Mouse (Mus musculus): Measurements from ENCODE around the gene Mllt11. TPM values are rescaled to one million over a fixed set of nuclear protein-coding genes. Genes with fewer than 3 reads are reported as not detected.

Gene Mllt11
- polyA plus RNA-seq, 1 experiment from 2014 or later: 21.0 TPM

GRCm38 (mm10) chr3:95195772-95196171 lies 36.2 kb downstream of the Mllt11 start:
- no peak for ATAC-seq (replicated peaks; ENCODE audit: insufficient number of reproducible peaks, low FRiP score, low TSS enrichment)
- WGBS (ENCODE audit: insufficient replicate concordance): 88% methylated on average over 2 of the region's 2 CpGs

GRCm38 (mm10) chr3:95194721-95195135 lies 37.2 kb downstream of the Mllt11 start:
- Histone ChIP-seq H3K4me1 (ENCODE audit: control insufficient read depth, insufficient read depth, low read length) (no peaks in the 10 kb centered on the region), H3K27me3 (ENCODE audit: control insufficient read depth, insufficient read depth, low read length) (no peaks in the 10 kb centered on the region), H3K4me2 (no peak overlapping the region), H3K27ac (ENCODE audit: low read depth, low read length) (no peak overlapping the region), H3K36me3 (ENCODE audit: control insufficient read depth, insufficient read depth, low read length) (peaks cover 13% of the 10 kb centered on the region), H3K9ac (ENCODE audit: low read depth, low read length) (no peak overlapping the region), H3K4me3 (ENCODE audit: low read depth, low read length) (no peak overlapping the region), H3K9me3 (replicated peaks; ENCODE audit: control insufficient read depth, low read length) (no peaks in the 10 kb centered on the region)
- ATAC-seq (replicated peaks; ENCODE audit: insufficient number of reproducible peaks, low FRiP score, low TSS enrichment): no peak
- 88% methylated on average over 6 of the region's 6 CpGs for WGBS (ENCODE audit: insufficient replicate concordance)

More at GRCm38 (mm10) chr3:95195772-95196171, 36.2 kb downstream of the Mllt11 start:
- no peaks in the 10 kb centered on the region for H3K4me1 ChIP-seq (ENCODE audit: control insufficient read depth, insufficient read depth, low read length)
- no peak overlapping the region for H3K27ac ChIP-seq (ENCODE audit: low read depth, low read length)
- H3K27me3 ChIP-seq (ENCODE audit: control insufficient read depth, insufficient read depth, low read length): no peaks in the 10 kb centered on the region
- peaks cover 15% of the 10 kb centered on the region for H3K36me3 ChIP-seq (ENCODE audit: control insufficient read depth, insufficient read depth, low read length)
- H3K9ac ChIP-seq (ENCODE audit: low read depth, low read length): no peak overlapping the region
- H3K4me2 ChIP-seq: no peak overlapping the region
- no peaks in the 10 kb centered on the region for H3K9me3 ChIP-seq (replicated peaks; ENCODE audit: control insufficient read depth, low read length)
- H3K4me3 ChIP-seq (ENCODE audit: low read depth, low read length): no peak overlapping the region

- no peak for ATAC-seq (replicated peaks; ENCODE audit: insufficient number of reproducible peaks, low FRiP score, low TSS enrichment)
- Histone ChIP-seq H3K4me3 (ENCODE audit: low read depth, low read length) (no peak overlapping the region), H3K4me1 (ENCODE audit: control insufficient read depth, insufficient read depth, low read length) (no peaks in the 10 kb centered on the region), H3K36me3 (ENCODE audit: control insufficient read depth, insufficient read depth, low read length) (peaks cover 25% of the 10 kb centered on the region), H3K27me3 (ENCODE audit: control insufficient read depth, insufficient read depth, low read length) (no peaks in the 10 kb centered on the region), H3K9me3 (replicated peaks; ENCODE audit: control insufficient read depth, low read length) (no peaks in the 10 kb centered on the region), H3K27ac (ENCODE audit: low read depth, low read length) (no peak overlapping the region), H3K4me2 (no peak overlapping the region), H3K9ac (ENCODE audit: low read depth, low read length) (no peak overlapping the region)
- 92% methylated on average over 6 of the region's 6 CpGs for WGBS (ENCODE audit: insufficient replicate concordance)
These were observed 45.1 kb downstream of the Mllt11 start for GRCm38 (mm10) chr3:95186888-95187287.

GRCm38 (mm10) chr3:95186100-95186499 lies 45.9 kb downstream of the Mllt11 start:
- no peak overlapping the region for H3K27ac ChIP-seq (ENCODE audit: low read depth, low read length)

GRCm38 (mm10) chr3:95184796-95185577 lies 47.0 kb downstream of the Mllt11 start:
- Histone ChIP-seq H3K27me3 (ENCODE audit: control insufficient read depth, insufficient read depth, low read length) (no peaks in the 10 kb centered on the region), H3K27ac (ENCODE audit: low read depth, low read length) (no peak overlapping the region), H3K9ac (ENCODE audit: low read depth, low read length) (no peak overlapping the region), H3K4me2 (no peak overlapping the region), H3K36me3 (ENCODE audit: control insufficient read depth, insufficient read depth, low read length) (peaks cover 24% of the 10 kb centered on the region), H3K9me3 (replicated peaks; ENCODE audit: control insufficient read depth, low read length) (no peaks in the 10 kb centered on the region), H3K4me1 (ENCODE audit: control insufficient read depth, insufficient read depth, low read length) (no peaks in the 10 kb centered on the region), H3K4me3 (ENCODE audit: low read depth, low read length) (no peak overlapping the region)
- 83% methylated on average over 9 of the region's 9 CpGs for WGBS (ENCODE audit: insufficient replicate concordance)
- no peak for ATAC-seq (replicated peaks; ENCODE audit: insufficient number of reproducible peaks, low FRiP score, low TSS enrichment)

More at GRCm38 (mm10) chr3:95186100-95186499, 45.9 kb downstream of the Mllt11 start:
- Histone ChIP-seq H3K27me3 (ENCODE audit: control insufficient read depth, insufficient read depth, low read length) (no peaks in the 10 kb centered on the region), H3K4me2 (no peak overlapping the region), H3K9ac (ENCODE audit: low read depth, low read length) (no peak overlapping the region), H3K4me3 (ENCODE audit: low read depth, low read length) (no peak overlapping the region), H3K36me3 (ENCODE audit: control insufficient read depth, insufficient read depth, low read length) (peaks cover 25% of the 10 kb centered on the region), H3K4me1 (ENCODE audit: control insufficient read depth, insufficient read depth, low read length) (no peaks in the 10 kb centered on the region), H3K9me3 (replicated peaks; ENCODE audit: control insufficient read depth, low read length) (no peaks in the 10 kb centered on the region)
- 96% methylated on average over 2 of the region's 2 CpGs for WGBS (ENCODE audit: insufficient replicate concordance)
- ATAC-seq (replicated peaks; ENCODE audit: insufficient number of reproducible peaks, low FRiP score, low TSS enrichment): no peak

- H3K36me3 ChIP-seq (ENCODE audit: control insufficient read depth, insufficient read depth, low read length): peaks cover 4% of the 10 kb centered on the region
- no peaks in the 10 kb centered on the region for H3K9me3 ChIP-seq (replicated peaks; ENCODE audit: control insufficient read depth, low read length)
- 42% methylated on average over 1 of the region's 1 CpGs for WGBS (ENCODE audit: insufficient replicate concordance)
- no peak overlapping the region for H3K4me2 ChIP-seq
- ATAC-seq (replicated peaks; ENCODE audit: insufficient number of reproducible peaks, low FRiP score, low TSS enrichment): no peak
- H3K27ac ChIP-seq (ENCODE audit: low read depth, low read length): no peak overlapping the region
- no peak overlapping the region for H3K4me3 ChIP-seq (ENCODE audit: low read depth, low read length)
- no peaks in the 10 kb centered on the region for H3K4me1 ChIP-seq (ENCODE audit: control insufficient read depth, insufficient read depth, low read length)
- H3K9ac ChIP-seq (ENCODE audit: low read depth, low read length): no peak overlapping the region
- no peaks in the 10 kb centered on the region for H3K27me3 ChIP-seq (ENCODE audit: control insufficient read depth, insufficient read depth, low read length)
These were observed 50.1 kb downstream of the Mllt11 start for GRCm38 (mm10) chr3:95181841-95182240.

GRCm38 (mm10) chr3:95179890-95180289 lies 52.1 kb downstream of the Mllt11 start:
- no peak overlapping the region for H3K4me2 ChIP-seq
- H3K9me3 ChIP-seq (replicated peaks; ENCODE audit: control insufficient read depth, low read length): no peaks in the 10 kb centered on the region
- 69% methylated on average over 3 of the region's 3 CpGs for WGBS (ENCODE audit: insufficient replicate concordance)
- no peak overlapping the region for H3K4me3 ChIP-seq (ENCODE audit: low read depth, low read length)
- H3K4me1 ChIP-seq (ENCODE audit: control insufficient read depth, insufficient read depth, low read length): no peaks in the 10 kb centered on the region
- no peak overlapping the region for H3K27ac ChIP-seq (ENCODE audit: low read depth, low read length)
- no peaks in the 10 kb centered on the region for H3K27me3 ChIP-seq (ENCODE audit: control insufficient read depth, insufficient read depth, low read length)
- ATAC-seq (replicated peaks; ENCODE audit: insufficient number of reproducible peaks, low FRiP score, low TSS enrichment): no peak
- H3K36me3 ChIP-seq (ENCODE audit: control insufficient read depth, insufficient read depth, low read length): no peaks in the 10 kb centered on the region; the same call in 1 of the 2 replicates
- no peak overlapping the region for H3K9ac ChIP-seq (ENCODE audit: low read depth, low read length)

GRCm38 (mm10) chr3:95178948-95179347 lies 53.0 kb downstream of the Mllt11 start:
- Histone ChIP-seq H3K4me3 (ENCODE audit: low read depth, low read length) (no peak overlapping the region), H3K4me1 (ENCODE audit: control insufficient read depth, insufficient read depth, low read length) (no peaks in the 10 kb centered on the region), H3K27me3 (ENCODE audit: control insufficient read depth, insufficient read depth, low read length) (no peaks in the 10 kb centered on the region; the same call in 1 of the 2 replicates), H3K4me2 (no peak overlapping the region), H3K9me3 (replicated peaks; ENCODE audit: control insufficient read depth, low read length) (no peaks in the 10 kb centered on the region), H3K9ac (ENCODE audit: low read depth, low read length) (no peak overlapping the region), H3K36me3 (ENCODE audit: control insufficient read depth, insufficient read depth, low read length) (no peaks in the 10 kb centered on the region; the same call in 1 of the 2 replicates), H3K27ac (ENCODE audit: low read depth, low read length) (no peak overlapping the region)
- 78% methylated on average over 5 of the region's 5 CpGs for WGBS (ENCODE audit: insufficient replicate concordance)
- no peak for ATAC-seq (replicated peaks; ENCODE audit: insufficient number of reproducible peaks, low FRiP score, low TSS enrichment)

- no peak overlapping the region for H3K27ac ChIP-seq (ENCODE audit: low read depth, low read length)
- no peak overlapping the region for H3K9ac ChIP-seq (ENCODE audit: low read depth, low read length)
- WGBS (ENCODE audit: insufficient replicate concordance): 70% methylated on average over 6 of the region's 6 CpGs
- H3K4me1 ChIP-seq (ENCODE audit: control insufficient read depth, insufficient read depth, low read length): no peaks in the 10 kb centered on the region
- peaks cover 10% of the 10 kb centered on the region for H3K27me3 ChIP-seq (ENCODE audit: control insufficient read depth, insufficient read depth, low read length)
- no peak for ATAC-seq (replicated peaks; ENCODE audit: insufficient number of reproducible peaks, low FRiP score, low TSS enrichment)
- H3K4me2 ChIP-seq: no peak overlapping the region
- no peaks in the 10 kb centered on the region for H3K36me3 ChIP-seq (ENCODE audit: control insufficient read depth, insufficient read depth, low read length)
- H3K9me3 ChIP-seq (replicated peaks; ENCODE audit: control insufficient read depth, low read length): no peaks in the 10 kb centered on the region
- H3K4me3 ChIP-seq (ENCODE audit: low read depth, low read length): no peak overlapping the region
These were observed 54.4 kb downstream of the Mllt11 start for GRCm38 (mm10) chr3:95177583-95177982.

All from heart, embryonic 11.5 days (tissue).